Mouse (Mus musculus) urinary bladder, adult 2 months (tissue): ENCODE measurements around the gene Sumo1. TPM values are rescaled to one million over a fixed set of nuclear protein-coding genes. Genes with fewer than 3 reads are reported as not detected.
A peak's percentile ranks its signal among the peaks of the same experiment; 100 is the strongest.
"Not testable (repeated sequence)": the region's sequence is repeated elsewhere in the genome, so short reads cannot be mapped to it uniquely, and the experiment has no call there.

Source experiments
- DNase-seq: peaks from one replicate; pipeline ENCODE4 v3.0.0; 2022; ENCODE audit warnings: low spot score
- polyA plus RNA-seq: library from polyadenylated mRNA; depleted of rRNA; stranded (reverse); fragments of >200 nt; gene quantifications from 2 replicates; pipeline ENCODE4 v1.2.3, GENCODE M21; 2012; rRNA removed

The Sumo1 gene
- 94.2 and 96.4 TPM in 2 replicates for polyA plus RNA-seq

DNA sequence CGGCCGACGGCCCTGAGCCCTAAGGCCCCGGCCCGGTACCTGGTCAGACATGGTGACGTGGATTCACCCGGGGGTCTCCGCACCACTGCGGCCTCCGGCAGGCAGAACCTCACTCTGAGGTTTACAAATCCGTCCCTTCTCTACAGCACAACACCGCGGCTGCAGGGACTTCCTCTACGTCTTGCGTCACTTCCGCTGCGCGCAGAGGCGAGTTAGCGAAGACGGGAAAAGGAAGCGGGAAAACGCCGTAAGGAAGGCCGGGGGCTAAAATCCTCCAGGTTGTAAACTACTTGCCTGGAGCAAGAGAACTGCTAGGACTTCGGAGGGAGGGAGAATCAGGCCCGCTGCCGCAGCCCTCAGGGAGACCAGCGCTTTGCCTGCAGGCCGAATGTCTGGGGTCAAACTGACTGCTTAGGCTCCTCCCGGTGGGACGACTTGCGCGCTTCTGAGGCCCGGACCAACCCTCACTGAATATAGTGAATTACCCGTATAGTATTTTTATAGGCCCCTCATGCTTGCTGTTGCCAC, at the start of gene Sumo1:
Gene Sumo1 (minus strand): TSS at position 194 of the 528 bp plus-strand sequence.
- peak; percentile 63 for DNase-seq

DNA sequence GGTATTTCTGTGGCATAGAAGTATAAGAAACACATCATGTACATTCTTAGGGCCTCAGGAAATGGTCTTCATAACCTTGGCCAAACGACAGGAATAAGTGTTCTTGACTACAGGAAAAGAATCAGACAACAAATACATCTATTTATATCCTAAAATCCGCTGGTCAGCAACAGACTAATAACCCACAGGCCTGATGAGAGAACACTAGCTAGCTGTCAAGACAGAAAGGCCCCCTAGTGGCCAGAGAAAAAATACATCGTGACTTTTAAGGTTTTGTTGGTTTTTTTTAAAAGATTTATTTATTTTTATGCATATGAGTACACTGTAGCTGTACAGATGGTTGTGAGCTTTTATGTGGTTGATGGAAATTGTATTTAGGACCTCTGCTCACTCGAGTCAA, 49.3 kb upstream of the Sumo1 start:
- no peak for DNase-seq

DNA sequence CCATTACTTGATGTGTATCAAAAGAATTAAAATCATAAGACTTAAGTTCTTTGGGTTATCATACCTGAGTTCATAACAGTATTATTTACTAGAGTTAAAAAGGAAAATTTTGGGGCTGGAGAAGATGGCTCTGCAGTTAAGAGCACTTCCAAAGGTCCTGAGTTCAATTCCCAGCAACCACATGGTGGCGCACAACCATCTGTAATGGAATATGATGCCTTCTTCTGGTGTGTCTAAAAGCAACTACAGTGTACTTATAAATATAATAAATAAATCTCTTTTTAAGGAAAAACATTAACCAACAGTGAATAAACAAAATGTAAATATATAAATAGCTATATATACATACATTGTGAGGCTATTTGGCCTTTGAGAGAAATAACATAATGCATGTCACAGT, 31.1 kb upstream of the Sumo1 start:
- no peak for DNase-seq

DNA sequence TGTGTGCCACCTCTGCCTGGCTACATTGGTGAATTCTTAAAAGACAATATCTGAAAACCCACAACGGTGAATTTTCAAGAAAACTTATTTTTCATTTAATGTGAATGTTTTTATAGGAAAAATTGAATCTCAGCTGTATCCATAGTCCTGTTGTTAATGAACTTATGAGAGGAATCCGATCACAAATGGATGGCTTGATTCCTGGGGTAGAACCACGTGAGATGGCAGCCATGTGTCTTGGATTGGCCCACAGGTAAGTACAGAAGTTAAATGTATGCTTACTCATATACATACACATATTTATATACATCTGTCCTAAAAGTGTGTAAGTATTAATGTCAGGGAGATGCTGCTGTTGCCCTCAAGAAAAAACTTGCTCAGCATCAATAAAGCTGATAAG, 27.6 kb upstream of the Sumo1 start:
- DNase-seq, result no peak

DNA sequence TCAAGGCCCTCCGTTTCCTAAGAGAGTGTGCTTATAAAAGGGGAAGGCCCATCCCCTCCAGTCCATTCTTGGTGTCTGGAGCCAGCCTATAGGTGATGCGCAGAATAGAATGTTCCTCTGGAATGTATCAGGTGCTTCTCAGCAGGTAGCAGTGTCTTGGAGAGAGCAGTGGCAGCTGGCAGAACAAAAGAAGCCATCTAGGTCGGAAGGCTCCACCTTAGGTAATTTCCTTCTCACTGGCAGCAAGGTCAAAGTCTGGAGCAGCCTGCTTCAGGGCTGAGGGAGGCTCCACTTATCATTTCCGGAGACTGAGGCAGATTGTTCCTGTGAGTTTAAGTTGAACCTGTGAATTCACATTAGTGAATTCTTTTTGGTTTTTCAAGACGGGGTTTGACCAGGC, 27.1 kb upstream of the Sumo1 start:
- no peak for DNase-seq

DNA sequence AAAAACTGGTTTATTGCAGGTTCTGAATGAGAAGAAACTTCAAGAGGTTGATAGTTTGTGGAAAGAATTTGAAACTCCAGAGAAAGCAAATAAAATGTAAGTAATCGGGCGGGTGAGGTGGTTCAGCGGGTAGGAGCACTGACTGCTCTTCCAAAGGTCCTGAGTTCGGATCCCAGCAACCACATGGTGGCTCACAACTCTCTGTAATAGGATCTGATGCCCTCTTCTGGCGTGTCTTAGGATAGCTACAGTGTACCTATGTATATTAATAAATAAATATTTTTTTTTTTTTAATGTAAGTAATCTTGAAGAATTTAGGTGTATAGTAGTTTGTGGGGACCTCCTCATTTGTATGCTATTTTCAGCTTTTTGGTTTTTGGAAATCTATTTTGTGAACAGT, 19.8 kb upstream of the Sumo1 start:
- DNase-seq, result no peak

DNA sequence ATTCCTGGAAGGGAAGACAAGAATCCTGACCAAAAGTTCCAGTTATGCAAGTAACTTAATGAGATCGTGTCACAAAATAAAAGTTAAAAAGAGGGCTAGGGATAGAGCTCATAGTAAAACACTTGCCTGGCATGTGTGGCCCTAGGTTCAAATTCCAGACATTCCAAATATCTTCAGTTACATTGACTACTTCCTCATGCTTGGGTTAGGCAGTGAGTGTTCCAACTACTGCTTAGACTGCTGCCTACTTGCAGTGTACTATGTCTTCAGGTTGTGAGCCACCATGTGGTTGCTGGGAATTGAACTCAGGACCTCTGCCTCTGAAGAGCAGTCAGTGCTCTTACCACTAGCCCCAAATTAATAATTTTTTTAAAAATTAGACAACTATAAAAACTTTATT, 16.9 kb upstream of the Sumo1 start:
- DNase-seq, result no peak

DNA sequence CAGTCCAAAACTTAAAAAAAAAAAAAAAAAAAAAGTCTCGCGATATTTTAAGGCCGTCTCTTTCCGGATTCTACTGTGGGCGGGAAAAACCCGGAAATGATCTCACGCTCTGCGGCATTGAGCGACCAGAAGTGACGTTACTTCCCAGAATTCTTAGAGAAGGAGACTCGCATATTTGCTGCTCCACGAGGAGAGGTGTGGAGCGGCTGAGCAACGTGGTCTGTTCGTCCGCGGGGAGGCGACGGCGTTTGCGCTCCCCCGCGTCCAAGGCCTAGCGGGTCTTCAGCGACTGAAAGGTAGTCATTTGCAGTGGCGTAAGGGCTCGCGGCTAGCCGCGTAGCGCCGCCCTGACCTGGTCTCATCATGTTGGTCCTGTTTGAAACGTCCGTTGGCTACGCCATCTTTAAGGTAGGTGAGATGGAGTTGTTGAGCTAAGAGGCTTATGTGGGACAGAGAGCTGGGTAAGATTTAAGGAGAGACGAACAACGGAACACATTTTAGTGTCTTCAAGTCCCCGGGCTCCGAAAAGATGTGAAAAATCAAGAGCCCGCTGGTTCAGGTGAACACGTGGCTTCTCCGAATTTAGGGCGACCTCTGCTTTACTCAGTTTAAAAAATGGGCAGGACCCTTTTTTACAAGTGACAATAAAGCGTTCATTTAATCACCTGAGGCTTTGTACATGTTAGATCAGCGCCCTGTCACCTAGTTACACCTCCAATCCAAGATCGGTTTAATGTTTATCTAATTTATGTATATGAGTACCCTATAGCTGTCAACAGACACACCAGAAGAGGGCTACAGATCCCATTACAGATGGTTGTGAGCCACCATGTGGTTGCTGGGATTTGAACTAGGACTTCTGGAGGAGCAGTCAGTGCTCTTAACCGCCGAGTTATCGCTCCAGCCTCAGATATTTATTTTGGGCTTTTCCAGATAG, 14.5 kb upstream of the Sumo1 start, which contains the start of gene Nop58:
Gene Nop58 (plus strand): TSS at position 153 of the 937 bp plus-strand sequence.
- DNase-seq, result peak; percentile 68

DNA sequence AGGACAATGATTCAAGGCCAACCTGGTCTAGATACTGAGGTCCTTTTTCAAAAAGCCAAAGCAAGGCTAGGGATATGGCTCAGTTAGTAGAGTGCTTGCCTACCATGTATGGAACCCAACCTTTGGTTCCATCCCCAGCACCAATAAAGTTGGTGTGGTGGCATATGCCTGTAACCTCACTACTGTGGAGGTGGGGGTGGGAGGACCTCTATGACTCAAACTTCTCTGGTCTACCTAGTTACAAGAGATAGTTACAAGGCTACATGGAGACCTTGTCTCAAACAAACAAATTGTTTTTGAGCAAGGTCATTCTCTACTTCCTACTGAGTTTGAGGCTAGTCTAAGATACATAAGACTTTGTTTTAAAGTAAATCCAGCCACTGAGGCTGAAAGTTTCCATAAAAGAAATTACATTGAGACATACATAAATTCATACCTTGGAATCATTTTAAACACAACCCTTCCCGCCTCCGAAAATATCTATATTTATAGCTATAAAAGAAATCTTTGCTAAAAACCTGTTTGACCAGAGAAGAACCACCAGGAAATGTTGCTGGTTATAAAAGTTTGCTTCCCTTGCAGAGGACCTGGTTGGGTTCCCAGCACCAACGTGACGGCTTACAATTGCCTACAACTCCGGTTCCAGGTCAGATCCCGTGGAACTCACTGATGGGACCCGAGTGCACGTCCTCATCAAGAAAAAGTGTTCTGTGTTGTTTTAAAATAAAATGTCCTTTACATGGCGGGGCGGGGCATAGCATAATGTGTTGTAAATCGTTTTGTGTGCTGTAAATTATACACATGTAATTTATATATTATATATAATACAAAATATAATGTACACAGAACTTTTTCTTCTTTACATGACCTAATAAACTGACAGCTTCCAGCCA, 13.5 kb upstream of the Sumo1 start:
- DNase-seq, result peak; percentile 23

DNA sequence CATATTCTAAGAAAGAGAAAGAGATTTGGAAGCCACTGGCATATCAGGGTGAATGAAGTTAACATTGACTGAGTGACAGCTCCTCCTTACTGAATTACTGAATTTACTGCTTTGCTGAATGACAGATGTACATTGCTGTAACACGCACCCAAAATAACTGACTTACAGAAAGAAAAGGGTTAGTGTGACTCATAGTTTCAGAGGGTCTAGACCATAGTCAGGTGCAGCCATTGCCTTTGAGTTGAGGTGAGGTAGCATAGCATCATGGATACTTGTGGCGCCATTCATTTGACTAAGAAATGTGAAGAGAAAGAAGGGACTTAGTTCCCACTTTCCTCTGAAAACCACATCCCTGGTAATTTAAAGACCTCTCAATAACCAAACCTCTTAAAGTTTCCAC, 3.0 kb upstream of the Sumo1 start:
- DNase-seq, result no peak

DNA sequence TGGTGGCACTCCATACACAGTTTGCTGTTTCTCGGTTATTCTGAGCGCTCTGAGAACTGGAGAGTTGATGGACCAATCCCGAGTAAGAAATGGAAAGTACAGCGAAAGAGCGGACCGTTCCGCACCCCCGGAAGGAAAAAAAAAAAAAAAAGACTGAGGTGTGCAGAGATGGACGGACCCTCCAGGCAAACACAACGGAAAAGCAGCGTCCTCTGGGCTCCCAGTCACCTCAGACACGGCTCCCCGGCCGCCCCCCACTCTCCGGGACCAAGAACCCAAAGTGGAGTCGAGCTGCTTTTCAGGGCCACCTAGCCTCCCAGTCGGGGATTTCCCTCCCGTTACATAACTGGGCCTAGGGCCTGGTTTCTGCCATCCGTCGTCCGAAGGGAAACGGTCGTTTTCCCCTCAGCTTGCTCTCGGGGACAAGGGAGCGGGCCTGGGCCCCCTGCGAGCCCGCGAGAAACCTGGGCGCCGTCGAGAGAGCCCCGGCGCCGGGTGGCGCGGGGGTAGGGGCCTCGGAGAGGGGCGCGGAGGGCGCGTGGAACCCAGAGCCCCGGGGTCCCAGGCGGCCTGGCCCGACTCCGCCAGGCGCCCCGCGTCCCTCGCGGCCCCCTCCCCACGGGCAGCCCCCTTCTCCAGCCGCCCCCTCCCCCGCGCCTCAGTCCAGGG, 538 bp downstream of the Sumo1 start:
- no peak for DNase-seq

DNA sequence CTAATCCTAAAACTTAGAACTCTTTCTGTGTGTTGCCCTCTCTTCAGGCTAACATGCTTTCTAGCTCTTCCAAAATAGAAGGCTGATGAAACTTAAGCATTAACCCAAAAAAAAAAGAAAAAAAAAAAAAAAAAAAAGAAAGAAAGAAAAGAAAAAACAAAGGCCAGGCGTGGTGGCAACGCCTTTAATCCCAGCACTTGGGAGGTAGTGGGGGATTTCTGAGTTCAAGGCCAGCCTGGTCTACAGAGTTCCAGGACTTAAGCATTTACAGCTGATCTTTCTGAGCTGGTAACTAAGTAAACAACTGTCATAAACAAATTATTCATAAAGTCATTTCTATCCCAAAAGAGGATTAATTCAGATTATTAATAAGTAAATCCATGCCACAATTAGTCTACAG, 1.8 kb downstream of the Sumo1 start:
- DNase-seq, result no peak

DNA sequence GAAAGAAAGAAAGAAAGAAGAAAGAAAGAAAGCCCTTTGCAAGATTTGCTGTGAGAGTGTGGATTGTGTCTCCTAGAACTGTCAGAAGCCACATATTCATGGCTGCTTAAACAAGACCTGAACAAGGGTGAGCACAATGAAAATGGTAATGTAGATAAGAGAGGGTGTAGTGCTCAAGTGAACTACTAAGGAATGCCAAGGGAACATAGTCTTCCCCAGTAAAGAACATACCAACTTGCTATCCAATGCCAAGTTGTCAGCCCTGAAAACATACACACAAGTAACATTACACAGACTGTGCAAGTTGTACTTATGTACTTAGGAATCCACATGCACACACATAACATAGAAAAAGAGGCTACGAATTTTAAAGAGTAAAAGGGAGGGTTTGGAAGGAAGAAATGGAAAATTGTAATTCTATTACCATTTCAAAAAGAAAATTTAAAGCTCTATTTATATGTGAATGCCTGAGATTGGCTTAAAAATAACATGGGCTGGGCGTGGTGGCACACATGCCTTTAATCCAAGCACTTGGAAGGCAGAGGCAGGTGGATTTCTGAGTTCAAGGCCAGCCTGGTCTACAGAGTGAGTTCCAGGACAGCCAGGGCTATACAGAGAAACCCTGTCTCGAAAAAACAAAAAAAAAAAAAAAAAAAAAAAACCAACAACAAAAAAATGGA, 7.0 kb downstream of the Sumo1 start:
- DNase-seq, result no peak

DNA sequence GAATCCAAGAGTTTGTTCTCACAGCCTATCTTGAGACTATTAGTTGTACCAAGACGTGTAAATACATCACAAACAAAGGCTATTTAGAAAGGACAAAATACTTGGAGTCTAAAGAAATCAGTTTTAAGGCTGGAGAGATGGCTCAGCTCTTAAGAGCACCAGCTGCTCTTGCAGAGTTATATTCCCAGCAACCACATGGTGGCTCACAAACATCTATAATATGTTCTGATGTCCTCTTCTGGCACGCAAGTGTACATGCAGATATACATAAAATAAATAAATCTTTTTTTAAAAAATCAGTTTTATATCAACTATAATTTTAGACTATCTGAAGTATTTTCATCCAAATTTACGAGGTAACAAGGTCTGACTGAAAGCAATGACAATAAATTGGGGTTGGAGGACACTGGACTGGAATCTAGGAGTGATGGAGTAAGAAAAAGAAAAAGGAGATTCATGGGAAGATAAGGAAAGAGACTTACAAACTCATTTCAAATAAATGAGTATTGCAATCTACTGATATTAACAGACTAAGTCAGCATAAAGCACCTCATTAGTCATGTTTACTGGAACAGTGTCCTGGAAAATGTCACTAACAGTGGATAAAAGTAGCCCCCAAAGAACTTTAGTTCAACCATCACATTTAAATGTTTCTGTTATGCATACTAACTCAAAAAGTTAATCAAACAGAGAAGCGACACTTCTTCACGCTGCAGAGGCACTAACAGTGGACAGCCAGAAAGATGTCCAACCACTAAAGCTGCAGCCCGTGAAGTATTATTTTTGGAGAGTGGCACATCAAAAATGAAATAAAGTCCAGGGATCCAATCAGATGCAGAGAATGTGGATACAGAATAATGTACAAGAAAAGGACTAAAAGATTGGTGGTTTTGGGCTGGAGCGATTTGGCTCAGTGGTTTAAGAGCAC, 14.1 kb downstream of the Sumo1 start:
- DNase-seq, result no peak

DNA sequence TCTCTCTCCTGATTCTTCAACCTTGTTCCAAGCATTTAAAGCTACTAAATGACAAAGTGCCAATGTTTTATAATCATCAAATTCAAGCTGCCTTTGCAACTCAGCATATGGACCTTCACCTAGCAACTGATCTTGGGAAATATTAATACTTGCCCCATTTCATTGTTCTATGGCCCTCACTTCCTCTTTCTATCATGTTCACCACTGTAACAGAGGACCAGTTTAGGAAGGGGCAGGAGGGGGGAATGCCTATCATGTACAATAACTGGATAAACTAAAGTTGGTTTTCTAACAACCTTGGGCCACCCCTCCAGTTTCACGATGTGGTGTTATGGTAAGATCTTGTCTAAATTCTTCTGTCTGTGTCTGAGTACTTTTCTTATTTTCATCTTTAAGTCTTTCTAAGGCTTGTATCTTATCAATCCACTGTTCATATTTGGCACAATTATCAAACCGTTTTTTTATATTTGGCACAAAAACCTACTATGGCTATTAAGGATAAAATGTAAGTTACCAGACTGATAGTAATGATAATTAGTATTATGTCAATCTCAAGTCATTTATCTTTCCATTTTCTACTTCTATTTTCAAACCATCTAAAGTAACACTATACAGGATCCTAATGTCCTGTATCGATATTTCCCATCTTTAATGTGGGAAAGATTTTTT, 17.3 kb downstream of the Sumo1 start:
- DNase-seq, result no peak

DNA sequence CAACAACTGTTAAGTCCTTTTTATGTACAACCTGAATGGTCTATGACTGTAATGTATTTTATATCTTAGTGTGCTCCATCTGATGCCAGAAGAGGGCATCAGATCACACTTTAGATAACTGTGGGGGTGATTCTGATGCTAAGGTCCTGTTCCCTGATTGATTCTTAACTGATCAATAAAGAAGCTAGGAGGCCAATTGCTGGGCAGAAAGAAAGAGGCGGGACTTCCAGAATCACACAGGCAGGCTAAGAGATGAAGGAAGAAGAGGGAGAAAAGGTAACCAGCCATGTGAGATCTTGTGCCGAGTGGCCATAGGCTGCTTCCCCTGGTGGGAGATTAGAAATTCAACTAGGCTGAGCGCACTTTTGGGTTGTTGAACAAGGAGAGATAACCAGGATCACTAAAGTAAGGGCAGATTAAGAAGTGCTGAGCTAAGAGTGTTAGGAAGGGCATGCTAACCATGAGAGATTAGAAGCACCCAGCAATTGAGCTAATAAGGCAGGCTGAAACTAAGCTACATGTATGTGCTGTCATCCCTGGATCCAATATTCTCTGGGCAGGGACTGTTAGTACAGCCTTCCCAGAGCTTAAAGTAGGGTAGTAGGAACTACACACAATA, 19.3 kb downstream of the Sumo1 start:
- DNase-seq, result no peak

DNA sequence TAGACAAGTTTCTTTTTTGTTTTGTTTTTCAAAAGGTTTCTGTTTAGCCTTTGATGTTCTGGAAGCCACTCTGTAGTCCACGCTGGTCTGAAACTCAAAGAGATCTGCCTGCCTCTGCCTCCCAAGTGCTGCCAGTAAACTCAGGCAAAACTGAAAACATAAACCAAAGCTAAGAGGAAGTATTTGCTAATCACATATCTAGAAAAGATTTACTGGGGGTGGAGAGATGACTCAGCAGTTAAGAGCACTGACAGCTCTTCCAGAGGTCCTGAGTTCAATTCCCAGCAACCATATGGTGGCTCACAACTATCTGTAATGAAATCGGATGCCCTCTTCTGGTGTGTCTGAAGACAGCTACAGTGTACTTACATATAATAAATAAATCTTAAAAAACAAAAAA, 24.1 kb downstream of the Sumo1 start:
- not testable (repeated sequence) for DNase-seq

DNA sequence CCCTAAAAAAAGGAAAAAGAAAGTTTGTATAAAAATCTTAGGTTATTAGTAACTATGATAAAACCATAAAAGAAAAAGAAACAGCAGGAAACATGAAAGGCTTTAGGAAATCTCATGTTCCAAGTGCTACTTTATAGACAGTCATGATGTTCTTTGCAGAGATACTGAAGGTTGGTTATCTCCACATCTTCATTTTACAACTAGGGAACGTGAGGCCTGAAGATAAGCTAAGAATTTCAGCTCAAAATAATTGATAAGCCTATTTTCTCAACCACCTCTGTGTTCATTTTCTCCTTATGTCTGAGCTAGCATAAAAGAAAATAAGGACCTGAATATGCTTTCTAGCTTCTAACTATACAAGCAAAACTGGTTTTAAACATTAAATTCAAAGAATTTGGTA, 28.1 kb downstream of the Sumo1 start:
- no peak for DNase-seq

DNA sequence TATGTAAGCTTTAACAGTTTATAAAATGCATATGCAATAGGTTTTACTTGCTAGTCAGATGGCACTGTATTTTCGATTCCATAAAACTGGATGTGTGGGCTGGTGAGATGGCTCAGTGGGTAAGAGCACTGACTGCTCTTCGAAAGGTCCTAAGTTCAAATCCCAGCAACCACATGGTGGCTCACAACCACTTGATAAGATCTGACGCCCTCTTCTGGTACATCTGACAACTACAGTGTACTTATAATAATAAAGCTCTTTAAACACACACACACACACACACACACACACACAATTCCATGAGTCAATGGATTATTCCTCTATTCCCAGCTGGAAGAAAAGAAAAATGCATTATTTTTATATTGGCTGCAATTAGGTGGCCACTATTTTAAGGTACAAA, 32.3 kb downstream of the Sumo1 start:
- DNase-seq, result no peak
